Mouse (Mus musculus) MEL (cell line): ENCODE data around the gene Lims1.

Experiments
- CTCF ChIP-seq, 3 experiments: IDR thresholded peaks in 2 of 3; conservative IDR thresholded peaks in 1 of 3; 2 replicates each; pipeline ENCODE4 v1.5.1; 2011 to 2012; ENCODE audit warnings: low read length in 3 of 3, low read depth in 2 of 3, mild to moderate bottlenecking in 2 of 3, improper control_type of control experiment in 1 of 3, inconsistent platforms in 1 of 3, mixed read lengths in 1 of 3, moderate library complexity in 1 of 3; ENCODE audit not compliant: control insufficient read depth in 1 of 3, insufficient read depth in 1 of 3, poor library complexity in 1 of 3, severe bottlenecking in 1 of 3
- RCOR1 ChIP-seq: IDR thresholded peaks from 2 replicates; pipeline ENCODE4 v1.6.1; 2012; ENCODE audit warnings: low read depth, mild to moderate bottlenecking, inconsistent platforms, low read length, improper control_type of control experiment

DNA sequence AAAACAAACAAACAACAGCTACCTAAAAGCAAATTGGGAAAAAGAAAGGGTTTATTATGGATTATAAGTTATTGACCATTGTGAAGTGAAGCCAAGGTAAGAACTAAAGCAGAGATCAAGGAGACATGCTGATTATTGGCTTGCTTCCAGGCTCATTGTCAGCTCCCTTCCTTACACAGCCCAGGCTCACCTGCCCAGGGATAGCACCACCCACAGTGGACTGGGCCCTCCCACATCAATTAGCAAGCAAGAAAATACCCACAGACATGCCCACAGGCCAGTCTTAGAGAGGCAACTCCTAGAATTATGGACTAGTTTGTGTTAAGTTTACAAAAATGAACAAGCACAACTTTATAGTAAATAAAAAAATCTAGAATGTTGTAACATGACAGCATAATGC lies 89.6 kb downstream of the Lims1 start:
- TF ChIP-seq RCOR1 (no peak), CTCF (IDR thresholded peaks at IDR 0.05 in 2 of 3, conservative IDR thresholded peaks at IDR 0.05 in 1 of 3; ENCODE audit: control insufficient read depth in 1 of 3, insufficient read depth in 1 of 3, low read depth in 2 of 3, low read length in 3 of 3, poor library complexity in 1 of 3, severe bottlenecking in 1 of 3) (no peak)
